Mouse (Mus musculus) mouse embryonic stem cell (cell line): Measurements from ENCODE around the gene Cdh16.
"Not testable (repeated sequence)": the region's sequence is repeated elsewhere in the genome, so short reads cannot be mapped to it uniquely, and the experiment has no call there.

Experiments
- in situ Hi-C, 2 experiments: fragments of 300-500 bp; cut with MboI; formaldehyde crosslinking; loops; 1 replicate in 1 of 2; 3 replicates in 1 of 2; pipeline ENCODE4 v1.14.3; 2019 to 2020; ENCODE audit warnings: low sequenced_read_pairs in 2 of 2, low pct_unique_long_range_greater_than_20kb in 1 of 2, mixed read lengths in 1 of 2; ENCODE audit not compliant: unreplicated experiment in 1 of 2

Gene Cdh16

DNA sequence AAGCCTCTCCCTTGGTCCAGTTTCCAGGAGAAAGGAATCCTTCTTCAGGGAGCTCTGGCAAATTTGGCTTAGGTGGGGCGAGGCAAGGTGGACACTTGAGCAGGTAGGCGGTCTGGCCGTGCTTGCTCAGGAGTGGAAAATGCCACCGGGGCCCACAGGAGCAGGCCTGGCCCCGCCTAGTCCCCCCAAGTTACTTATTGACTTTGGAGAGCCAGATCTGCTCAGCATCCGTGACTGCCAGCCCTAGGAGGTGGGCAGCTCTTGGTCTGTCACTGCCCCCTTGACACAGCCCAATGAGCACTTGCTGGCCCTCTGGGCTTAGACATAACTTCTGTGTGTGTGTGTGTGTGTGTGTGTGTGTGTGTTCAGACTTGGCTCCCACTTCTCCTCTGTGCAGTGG, at the start of gene Cdh16:
Gene Cdh16 (minus strand): TSS at position 236 of the 400 bp plus-strand sequence.
- in situ Hi-C loops: no loop called here

DNA sequence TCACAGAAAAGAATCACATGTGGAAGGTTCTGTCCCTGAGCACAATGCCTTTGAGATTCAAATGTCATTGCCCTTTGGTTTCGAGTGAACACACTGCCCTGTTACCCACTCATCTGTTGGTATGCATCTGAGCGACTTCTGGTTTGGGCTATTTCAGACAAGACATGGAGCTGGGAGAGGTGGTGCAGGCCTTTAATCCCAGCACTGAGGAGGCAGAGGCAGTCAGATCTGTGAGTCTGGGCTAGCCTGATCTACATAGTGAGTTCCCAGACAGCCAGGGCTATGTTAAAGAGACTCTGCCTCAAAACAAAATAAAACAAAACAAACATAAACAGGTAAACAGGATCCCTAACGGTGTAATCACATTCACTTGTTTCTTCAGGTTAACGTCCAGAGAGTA, 31.4 kb upstream of the Cdh16 start:
- in situ Hi-C loops: no loop called here

DNA sequence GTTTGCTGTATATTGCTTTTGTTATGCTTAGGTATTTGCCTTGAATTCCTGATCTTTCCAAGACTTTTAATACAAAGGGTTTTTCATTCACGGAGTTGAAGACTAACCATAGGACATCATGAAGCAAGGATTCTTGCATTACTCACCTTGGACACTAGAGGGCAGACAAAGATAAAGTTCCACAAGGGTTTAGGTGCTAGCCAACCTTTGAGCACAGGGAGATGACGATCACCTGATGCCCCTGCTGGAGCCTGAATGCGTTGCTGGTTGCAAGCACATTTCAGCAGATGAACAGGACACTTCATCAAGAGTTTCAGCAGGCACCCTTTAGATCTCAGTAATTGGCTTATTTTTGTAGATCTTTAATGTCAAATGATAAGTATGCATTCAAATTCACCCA, 30.8 kb upstream of the Cdh16 start:
- in situ Hi-C loops: no loop called here

DNA sequence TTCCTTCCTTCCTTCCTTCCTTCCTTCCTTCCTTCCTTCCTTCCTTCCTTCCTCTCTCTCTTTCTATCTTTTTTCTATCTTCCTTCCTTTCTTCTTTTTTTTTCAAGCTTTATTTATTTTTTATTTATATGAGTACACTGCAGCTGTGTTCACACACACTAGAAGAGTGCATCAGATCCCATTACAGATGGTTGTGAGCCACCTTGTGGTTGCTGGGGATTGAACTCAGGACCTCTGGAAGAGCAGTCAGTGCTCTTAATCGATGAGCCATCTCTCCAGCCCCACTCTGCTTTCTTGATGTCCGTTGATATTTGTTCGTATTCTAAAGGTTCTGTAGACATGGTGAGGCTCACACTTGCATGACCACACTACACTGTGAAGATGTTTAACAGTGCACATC, 20.0 kb upstream of the Cdh16 start:
- in situ Hi-C loops: not testable (repeated sequence)

DNA sequence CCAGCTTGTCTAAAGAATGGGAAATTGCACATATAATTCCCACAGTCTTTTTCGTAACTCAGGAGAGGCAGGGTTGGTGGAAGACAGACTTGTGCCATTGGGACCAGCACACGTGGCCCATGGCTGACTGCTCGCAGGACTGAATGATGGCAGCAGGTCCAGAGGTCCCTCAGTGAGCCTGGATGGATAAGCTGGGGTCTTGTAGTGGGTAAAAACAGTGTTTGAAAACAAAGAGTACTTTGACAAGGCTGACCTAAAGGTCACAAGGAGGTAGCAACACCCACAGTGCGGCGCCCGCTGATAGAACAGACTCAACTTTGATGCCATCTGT, 18.1 kb upstream of the Cdh16 start:
- in situ Hi-C loops: no loop called here

DNA sequence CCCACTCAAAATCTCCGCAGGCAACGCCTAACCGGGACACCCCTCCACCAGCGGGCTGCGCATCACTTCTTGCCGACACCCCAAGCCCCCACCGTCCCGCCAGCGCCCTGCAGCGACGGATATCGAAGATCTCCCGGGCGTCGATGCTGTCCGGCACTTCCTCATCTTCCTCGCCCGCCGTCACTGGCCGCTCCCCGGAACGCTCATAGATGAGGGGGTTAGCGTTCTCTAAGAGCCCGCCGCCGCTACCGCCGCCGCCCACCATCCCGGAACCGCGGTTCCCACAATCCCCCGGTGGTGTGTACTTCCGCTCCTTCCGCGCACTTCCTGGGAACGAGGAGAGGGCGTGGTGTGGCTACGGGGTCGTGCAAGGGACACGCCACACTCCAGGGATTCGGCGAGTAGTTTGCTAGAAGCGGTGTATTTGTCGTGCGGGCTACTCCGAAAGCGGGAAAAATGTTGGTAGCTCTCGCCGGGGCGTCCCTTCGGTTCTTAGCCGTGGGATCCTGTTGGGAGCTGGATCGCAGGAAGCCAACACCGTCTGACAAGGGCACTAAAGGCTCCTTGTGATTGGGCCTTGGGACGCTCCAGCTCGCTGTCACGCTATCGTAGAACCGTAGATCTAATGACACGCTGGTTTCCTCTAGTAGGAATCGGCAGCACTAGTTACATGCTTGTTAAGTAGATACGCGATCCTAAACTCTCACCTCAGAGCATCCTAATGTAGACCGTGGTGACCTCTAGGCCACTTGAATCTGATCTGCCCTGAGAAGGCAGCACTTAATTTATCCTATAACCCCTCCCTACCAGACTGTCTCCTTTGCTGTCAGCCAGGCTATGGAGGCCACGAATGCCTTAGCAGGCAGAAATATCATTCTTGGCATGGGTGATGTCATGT, 17.5 kb upstream of the Cdh16 start, which contains the start of gene Ciao2b:
Gene Ciao2b (minus strand): TSS at position 540 of the 898 bp plus-strand sequence.
- in situ Hi-C loops: no loop called here

DNA sequence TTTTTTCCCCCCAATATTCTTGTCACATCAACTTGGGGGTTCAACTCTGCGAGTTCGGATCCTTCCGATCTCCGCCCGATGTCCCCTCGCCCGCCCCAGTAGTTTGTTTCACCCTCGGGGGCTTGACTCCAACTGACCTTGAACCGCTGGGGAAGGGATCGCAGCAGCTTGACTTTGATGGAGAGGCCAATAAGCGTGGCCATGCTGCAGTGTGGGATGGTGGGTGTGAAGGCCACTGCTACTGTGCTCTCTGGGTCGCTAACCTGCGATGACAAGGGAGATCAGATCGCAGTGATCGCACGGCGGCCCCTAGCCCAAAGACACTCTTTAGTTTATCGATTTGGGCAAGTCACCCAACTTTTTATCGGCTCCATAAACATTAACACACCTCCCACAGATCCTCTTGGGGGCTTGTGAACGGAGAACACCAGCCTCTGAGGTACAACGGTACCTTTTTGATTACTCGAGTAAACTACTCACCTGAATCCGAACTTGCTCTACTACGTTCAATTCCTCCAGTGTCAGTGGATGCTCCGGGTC, 16.7 kb upstream of the Cdh16 start:
- in situ Hi-C loops: no loop called here

DNA sequence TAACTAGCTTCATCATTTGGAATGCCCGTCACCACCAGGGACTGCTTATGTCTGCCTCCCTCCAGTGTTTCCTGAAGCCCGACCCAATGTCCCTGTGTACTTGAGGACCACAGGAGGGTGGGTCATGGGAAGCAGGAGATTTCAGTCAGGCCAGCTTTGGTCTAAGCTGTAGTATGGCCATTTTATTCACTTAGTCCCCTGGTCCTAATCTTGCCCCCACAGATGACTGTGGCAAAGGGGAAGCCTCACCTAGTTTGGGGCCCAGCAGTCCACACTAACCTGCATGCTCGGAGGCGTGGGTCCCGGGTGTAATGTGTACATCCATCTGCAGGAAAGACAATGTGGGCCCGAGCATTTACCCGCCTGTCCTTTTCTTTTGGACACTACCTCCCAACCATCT, 16.0 kb upstream of the Cdh16 start:
- in situ Hi-C loops: no loop called here

DNA sequence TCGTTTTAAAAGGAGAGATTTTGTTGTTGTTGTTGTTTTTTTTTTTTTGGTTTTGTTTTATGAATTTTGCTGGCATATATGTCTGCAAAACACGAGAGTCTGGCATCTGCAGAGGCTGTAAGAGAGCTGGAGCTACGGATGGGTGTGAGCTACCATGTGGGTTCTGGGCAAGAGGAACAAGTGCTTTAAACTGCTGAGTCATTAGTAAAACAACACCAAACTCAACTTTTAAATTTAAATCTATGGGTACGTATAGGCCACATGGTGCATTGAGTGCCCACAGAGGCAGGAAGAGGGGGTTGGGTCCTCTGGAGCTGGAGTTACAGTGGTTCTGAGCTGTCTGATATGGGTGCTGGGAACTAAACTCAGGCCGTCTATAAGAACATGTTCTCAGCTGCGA, 13.8 kb upstream of the Cdh16 start:
- in situ Hi-C loops: no loop called here

DNA sequence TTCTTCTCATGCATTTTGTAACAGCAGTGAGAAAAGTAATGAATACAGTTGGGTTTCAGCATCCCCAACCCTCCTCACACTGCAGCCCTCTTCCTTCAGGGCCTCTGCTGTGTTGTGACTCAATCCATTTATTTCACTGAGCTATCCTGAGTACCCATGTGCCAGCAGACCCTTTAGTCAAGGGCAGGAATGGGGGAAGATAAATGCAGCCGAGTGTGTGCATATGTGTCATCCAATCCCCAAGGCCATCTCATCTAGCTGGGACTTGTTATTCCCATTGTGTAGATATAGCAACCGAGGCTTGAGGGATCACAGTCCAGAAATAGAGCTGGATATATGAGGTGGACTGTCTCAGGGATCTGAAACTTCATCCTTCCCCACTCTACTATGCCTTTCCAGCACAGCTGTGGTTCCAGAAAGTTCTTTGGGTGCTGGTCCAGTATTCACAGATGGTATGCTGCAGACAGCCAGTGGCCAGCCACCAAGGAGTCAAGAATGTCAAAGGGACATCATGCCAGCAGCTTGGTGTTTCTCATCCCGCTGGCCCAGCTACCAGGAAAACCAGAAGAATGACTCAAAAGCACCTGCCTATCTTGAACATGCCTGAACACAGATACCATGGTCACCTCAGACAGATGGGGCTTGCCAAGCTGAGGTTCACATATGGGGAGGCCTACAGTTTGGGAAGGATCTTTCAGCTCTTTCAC, 11.0 kb upstream of the Cdh16 start:
- in situ Hi-C loops: no loop called here

DNA sequence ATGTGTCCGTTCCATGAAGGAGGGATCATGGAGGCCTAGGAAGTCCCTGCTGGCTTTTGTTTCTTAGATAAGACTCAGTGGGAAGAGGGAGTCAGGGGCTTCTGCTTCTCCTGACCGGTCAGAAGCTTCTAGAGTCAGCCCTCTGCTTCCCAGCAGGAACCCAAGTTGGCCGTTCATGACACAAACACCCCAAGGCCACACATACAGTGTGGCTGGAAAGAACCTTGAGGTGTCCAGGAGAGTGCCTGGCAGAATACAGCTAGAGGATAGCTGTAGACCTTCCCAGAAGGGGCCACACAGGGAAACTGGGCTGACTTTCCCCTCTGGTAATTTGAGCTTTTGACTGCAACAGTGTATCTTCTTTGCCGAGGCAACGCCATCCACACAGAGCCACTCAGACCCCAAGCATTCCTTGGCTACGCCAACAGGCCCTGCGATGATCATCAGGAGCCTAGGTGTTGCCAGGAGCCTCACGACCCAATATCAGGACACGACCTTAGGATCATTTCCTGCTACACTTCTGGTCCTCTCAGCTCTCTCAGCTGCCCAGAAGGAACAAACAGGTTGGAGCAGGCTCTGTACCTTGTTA, 9.1 kb upstream of the Cdh16 start:
- in situ Hi-C loops: no loop called here

DNA sequence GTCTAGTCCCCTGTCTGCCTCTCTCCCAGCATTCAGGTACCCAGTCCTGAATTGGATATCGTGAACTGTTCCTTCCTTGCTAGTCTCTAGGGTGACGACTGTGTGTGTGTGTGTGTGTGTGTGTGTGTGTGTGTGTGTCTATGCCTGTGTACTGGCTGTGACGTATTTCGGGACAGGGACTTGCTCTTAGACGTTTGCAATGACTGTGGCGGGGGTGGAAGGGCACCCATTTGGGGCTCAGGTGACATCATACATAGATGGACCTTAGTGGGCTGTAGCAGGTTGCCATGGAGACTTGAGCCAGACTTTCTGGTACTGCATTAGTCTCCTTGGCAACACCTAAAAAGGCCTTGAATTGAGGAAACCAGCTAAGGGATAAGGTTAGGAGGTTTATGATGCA, 8.3 kb upstream of the Cdh16 start:
- in situ Hi-C loops: no loop called here

DNA sequence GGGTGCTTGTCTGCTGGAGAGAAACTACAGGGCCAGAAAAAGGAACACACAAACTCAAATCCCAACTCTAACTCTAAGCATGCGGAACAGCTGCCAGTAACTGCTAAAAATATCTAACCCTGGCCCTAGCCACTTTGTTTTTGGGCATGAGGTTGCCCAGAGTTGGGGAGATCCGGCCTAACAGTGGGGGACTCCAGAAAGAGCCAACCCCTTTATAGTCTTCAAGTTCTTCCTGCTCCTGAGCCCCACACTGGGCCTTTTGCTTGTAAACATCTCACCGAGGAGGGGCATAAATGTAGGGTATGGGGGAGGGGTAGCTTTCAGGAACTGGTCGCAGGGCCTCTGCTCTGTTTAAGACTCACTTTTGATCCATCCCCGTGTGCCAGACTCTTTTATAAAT, 7.8 kb upstream of the Cdh16 start:
- in situ Hi-C loops: no loop called here

DNA sequence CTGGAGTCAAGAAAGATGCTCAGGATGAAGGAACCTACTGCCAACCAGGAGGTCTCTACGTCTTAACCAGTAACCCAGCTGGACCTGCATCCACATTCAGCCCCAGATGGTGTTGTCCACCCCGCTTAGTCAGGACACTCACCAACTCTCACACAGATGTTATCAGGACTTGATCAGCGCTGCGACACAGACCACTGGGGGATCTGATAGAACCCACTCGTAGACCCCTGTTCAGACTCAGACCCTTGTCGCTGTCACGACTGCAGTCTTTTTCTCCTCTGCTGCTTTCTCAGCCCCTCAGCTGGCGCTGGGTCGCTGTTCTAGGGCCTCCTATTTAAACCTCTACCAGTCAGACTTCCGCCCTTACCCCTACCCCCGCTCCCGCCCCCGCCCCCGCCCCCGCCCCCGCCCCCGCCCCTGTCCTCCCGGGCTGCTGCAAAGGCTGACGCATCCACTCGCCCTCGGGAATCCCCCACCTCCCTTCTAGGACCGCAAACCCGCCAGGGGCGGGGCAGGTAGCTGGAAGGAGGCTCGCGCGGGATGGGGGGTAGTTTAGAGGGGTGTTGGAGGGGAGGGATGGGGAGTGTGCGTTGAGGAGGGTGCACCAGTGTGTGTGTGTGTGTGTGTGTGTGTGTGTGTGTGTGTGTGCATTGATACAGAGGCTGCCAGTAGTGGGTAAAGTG, 6.9 kb upstream of the Cdh16 start, which contains the start of gene Rrad:
Gene Rrad (minus strand): TSS at position 347 of the 683 bp plus-strand sequence.
- in situ Hi-C loops: no loop called here

DNA sequence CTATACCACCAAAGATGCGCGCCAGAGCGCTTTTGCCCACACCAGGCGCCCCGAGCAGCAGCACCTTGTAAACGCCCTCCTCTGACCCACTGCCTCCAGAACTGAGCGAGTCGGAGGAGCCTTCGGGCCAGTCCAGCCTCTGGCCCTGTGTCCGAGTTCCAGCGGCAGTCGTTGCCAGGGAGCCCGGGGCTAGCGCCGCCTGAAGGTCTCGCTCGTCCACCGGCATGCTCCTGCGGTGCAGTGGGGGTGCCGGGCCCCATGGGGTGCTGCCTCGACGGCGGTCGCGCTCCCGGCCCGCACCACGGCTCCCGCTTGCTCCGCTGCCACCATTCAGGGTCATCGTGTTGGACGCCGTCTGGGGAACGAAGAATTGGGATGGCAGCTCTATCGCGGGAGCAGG, 6.4 kb upstream of the Cdh16 start:
- in situ Hi-C loops: no loop called here

DNA sequence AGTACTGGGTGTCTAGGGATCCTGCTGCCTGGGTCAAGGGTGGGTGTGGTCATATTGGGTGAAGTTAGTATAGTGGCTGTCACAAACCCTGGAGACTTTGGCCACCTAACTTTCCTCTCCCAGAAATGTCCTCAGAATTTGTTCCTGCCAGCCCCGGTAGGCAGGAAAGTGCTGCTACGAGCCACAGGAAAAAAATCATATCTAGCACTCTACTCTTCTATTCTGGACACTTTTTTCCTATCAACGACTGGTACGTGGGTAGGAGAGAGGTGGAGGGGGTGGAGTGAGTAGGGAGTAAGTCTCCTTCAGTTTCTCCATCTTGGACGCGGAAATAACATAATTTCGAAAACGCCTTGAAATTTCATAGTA, 5.9 kb upstream of the Cdh16 start:
- in situ Hi-C loops: no loop called here

DNA sequence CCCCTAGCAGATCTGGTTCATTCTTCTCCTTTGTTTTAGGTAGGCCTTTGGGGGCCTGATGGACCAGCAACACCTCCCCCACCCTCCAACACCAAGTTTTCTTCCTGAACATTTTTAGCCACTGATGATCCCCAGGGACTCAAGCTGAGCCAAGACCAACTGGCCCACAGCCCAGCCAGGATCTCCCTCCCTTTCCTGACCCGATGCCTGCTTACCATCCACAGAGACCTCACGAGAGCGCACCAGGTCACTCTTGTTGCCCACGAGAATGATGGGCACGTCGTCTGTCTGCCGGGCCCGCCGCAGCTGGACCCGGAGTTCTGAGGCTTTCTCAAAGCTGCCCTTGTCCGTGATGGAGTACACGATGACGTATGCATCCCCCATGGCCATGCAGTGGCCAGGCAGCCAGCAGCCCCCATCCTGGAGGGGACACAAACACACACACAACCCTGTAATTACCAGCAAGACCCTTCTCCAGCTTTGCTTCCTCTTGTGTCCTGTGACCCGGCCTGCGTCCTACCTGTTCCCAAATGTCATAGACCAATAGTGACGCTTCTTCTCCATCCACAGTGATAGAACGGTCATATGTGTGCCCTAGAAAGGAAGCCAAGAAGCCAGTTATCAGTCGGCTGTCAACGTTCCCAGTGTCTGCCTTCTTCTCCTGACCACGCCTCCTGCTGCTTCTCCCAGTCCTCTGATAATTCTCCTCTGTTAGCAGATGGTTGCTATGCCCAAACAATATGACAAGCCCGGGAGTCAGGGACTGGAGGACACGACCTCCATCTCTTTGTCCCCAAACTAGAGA, 5.3 kb upstream of the Cdh16 start:
- in situ Hi-C loops: no loop called here

DNA sequence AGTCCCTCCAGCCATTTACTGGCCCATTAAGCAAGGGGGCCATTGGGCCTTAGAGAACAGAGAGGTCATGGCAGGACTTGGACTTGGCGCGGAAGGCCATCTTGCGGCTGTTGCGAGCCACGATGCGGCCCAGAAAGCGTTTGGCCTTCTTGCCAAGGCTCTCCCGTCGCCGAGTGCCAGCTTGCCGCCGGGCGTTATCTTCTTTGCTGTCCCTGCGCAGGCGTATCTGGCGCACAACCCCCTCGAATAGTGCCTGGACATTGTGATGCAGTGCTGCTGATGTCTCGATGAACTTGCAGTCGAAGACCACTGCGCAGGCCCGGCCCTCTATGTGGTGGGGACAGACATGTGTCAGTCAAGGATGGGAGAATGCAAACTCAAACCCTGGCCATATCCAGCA, 4.2 kb upstream of the Cdh16 start:
- in situ Hi-C loops: no loop called here
